Mouse (Mus musculus) retina, postnatal 7 days (tissue): Measurements from ENCODE around the gene Cbx8.

Source experiments
- DNase-seq: peaks from one replicate; pipeline ENCODE4 v3.0.0-alpha.2; 2012; ENCODE audit warnings: low read depth, low spot score

Cbx8 gene

GRCm38 (mm10) chr11:119078691-119079444 is 38.1 kb upstream of the Cbx8 start:
- DNase-seq: no peak

- DNase-seq: no peak
These were observed 37.0 kb upstream of the Cbx8 start for GRCm38 (mm10) chr11:119077755-119078154.

GRCm38 (mm10) chr11:119075805-119076204 is 35.0 kb upstream of the Cbx8 start:
- DNase-seq: no peak

- no peak for DNase-seq
These were observed 33.2 kb upstream of the Cbx8 start for GRCm38 (mm10) chr11:119073876-119074433.

GRCm38 (mm10) chr11:119072986-119073385 is 32.2 kb upstream of the Cbx8 start:
- no peak for DNase-seq

- DNase-seq: no peak
These were observed 31.5 kb upstream of the Cbx8 start for GRCm38 (mm10) chr11:119072239-119072638.

- no peak for DNase-seq
These were observed 26.1 kb upstream of the Cbx8 start for GRCm38 (mm10) chr11:119066841-119067240.

- DNase-seq: no peak
These were observed 18.5 kb upstream of the Cbx8 start for GRCm38 (mm10) chr11:119059256-119059655.

- DNase-seq: no peak
These were observed 17.5 kb upstream of the Cbx8 start for GRCm38 (mm10) chr11:119058041-119058995.

GRCm38 (mm10) chr11:119057291-119057690 is 16.5 kb upstream of the Cbx8 start:
- no peak for DNase-seq

- no peak for DNase-seq
These were observed 15.8 kb upstream of the Cbx8 start for GRCm38 (mm10) chr11:119056301-119057211.

GRCm38 (mm10) chr11:119055571-119056131 is 14.9 kb upstream of the Cbx8 start:
- no peak for DNase-seq

GRCm38 (mm10) chr11:119054351-119055345 is 13.9 kb upstream of the Cbx8 start:
- DNase-seq: no peak

- no peak for DNase-seq
These were observed 13.1 kb upstream of the Cbx8 start for GRCm38 (mm10) chr11:119053738-119054350.

GRCm38 (mm10) chr11:119053257-119053670 is 12.5 kb upstream of the Cbx8 start:
- DNase-seq: peak; percentile 66

- DNase-seq: no peak
These were observed 12.0 kb upstream of the Cbx8 start for GRCm38 (mm10) chr11:119052661-119053256.

GRCm38 (mm10) chr11:119051927-119052660 is 11.3 kb upstream of the Cbx8 start:
- DNase-seq: no peak

- no peak for DNase-seq
These were observed 10.7 kb upstream of the Cbx8 start for GRCm38 (mm10) chr11:119051426-119051825.
